Mouse (Mus musculus) retina, embryonic 14.5 days (tissue): Measurements from ENCODE around the gene Alg6.

Source experiments
- DNase-seq: peaks from one replicate; pipeline ENCODE4 v3.0.0-alpha.2; 2015; ENCODE audit warnings: low spot score

Alg6 gene

GRCm38 (mm10) chr4:99714904-99715782 lies at the start of gene Alg6:
Gene Alg6 (plus strand): TSS chr4:99715664.
- peak; percentile 97 for DNase-seq

- no peak for DNase-seq
Measured at GRCm38 (mm10) chr4:99670203-99670851, 45.1 kb upstream of the Alg6 start.

DNA sequence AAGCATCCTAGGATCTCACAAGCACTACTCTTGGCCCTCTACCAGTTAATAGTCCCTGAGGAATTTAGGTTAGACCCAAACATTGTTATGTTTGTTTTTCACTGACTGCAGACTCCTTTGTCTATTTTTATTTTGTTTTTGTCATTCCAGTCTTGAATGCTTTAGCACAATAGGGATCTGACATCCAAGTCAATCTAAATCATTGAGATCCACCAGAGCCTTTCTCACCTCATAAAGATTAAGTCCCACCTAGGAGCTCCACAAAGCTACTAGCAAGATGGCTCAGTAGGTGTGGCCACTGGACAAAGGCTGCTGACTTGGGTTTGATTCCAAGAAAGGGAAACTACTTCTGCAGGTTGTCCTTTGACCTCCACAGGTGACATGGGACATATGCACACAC lies 40.3 kb upstream of the Alg6 start:
- DNase-seq = no peak

DNA sequence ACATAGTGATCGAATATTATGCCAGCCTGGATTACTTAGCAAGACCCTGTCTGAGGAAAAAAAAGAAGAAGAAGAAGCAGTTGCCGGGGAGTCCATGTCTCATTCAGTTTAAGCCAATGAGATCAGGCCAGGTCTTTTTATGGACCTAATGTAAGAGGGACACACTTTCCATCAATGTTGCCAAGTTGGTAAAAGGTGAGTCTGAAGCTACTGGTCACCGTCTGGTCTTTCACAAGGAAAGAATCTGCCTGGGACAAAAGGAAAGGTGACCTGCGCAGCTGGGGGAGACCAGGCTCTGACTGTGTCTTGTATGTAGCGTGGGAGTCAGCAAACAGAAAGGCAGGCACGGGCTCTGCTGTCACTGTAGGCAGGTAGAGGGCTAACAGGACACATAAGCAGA lies 31.5 kb upstream of the Alg6 start:
- no peak for DNase-seq

DNA sequence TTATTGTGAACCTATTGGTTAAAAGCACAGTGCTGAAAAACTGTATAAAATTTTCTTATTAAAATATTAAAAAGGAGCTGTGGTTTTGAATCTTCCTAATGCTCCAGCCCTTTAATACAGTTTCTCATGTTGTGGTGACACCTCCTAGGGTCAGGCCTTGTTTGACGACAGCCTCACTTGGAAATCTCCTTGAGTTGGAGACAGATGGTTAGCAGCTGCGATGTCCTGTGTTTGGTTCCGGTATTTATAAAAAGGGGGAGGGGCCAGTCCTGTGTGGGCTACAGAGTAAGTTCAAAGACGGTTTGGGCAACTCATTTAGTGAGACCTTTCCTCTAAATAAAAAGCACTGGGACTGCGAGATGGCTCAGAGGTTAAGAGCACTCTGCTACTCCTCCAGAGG lies 29.2 kb upstream of the Alg6 start:
- DNase-seq = no peak

- DNase-seq = no peak
Measured at GRCm38 (mm10) chr4:99712583-99713183, 2.8 kb upstream of the Alg6 start.

- DNase-seq = no peak
Measured at GRCm38 (mm10) chr4:99713971-99714370, 1.5 kb upstream of the Alg6 start.

GRCm38 (mm10) chr4:99715783-99716416 lies 436 bp downstream of the Alg6 start:
- DNase-seq = no peak

- DNase-seq = no peak
Measured at GRCm38 (mm10) chr4:99717905-99718304, 2.4 kb downstream of the Alg6 start.

GRCm38 (mm10) chr4:99724331-99724730 lies 8.9 kb downstream of the Alg6 start:
- no peak for DNase-seq

DNA sequence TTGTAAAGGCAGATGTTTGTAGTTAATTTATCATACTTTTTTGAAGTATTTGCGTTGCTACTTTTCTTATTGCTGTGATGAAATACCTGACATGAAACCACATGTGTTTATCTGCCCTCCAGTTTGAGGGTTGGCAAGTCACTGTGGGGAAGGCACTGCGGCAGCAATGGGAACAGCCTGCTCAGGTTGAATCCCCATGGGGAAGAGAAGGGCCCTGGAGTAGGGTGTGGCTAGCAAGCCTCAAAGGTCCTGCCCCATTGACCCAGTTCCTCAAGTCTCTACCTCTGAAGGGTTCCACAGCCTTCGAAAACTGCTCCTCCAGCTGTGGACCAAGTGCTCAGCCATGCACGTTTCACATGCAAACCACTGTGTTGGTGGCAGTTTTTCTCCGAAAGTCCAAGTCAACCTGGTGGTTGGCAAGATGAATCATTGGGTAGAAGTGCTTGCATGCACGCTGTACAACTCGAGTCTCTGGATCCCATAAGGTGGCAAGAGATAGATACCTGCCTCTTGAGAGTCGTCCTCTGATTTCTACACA lies 10.5 kb downstream of the Alg6 start:
- no peak for DNase-seq

- peak; percentile 60 for DNase-seq
Measured at GRCm38 (mm10) chr4:99739836-99740235, 24.4 kb downstream of the Alg6 start.

DNA sequence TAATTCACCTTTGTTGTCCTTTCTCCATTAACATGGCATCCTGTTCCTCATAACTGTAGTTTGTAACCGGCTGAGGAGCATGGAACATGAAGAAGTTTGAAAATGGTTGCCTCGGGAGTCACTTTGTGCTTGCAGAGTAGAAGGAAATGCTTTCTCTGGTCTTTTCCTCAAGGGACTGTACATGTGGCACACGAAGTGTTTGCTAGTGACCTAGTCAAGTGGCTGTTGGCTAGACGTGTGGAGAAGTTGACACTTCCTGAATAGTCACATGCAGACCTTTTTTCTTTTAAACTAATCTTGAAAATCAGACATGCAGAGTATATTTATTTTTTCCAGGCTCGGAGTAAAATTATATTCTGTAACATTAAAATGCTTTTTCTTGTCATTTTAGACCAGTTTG lies 37.0 kb downstream of the Alg6 start:
- DNase-seq = no peak

GRCm38 (mm10) chr4:99766303-99766702 lies 50.8 kb downstream of the Alg6 start:
- no peak for DNase-seq

DNA sequence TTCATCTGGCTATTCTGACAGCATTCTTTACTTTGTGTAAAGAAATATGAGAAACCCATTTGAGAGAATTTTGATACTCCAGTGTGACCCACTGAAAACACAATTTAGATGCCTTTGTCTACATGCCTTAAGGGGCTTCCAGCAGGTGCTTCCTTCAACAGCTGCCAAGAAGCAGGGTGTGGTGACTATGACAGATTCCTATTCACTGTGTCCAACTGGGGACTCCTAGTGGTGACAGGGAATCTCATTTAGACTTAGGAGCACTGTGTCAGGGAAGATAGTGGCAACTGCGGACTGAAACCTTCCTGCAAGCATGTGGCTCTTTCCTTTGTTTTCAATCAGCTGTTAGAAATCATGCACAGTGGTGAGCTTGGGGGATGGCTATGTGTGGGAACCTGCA lies 51.3 kb downstream of the Alg6 start:
- DNase-seq = peak; percentile 54

DNA sequence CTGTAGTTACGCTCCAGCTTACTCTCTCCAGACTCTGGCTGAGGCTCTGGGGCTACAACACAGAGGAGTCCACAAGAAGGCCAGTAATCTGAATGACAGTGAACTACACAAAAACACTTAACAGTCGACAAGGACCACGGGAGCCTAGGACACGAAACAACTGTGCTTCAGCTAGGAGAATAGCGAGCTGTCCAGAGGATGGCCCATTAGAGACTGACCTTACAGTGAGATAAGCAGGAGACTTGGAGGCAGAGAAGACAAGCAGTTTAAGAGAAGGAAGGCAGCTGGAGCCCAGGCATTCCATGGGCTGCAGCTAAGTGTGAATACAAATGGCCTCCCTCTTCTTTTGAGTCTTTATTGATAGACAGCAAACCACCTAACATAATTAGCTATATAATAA lies 55.1 kb downstream of the Alg6 start:
- DNase-seq = no peak

GRCm38 (mm10) chr4:99773041-99773440 lies 57.6 kb downstream of the Alg6 start:
- peak; percentile 53 for DNase-seq

- DNase-seq = no peak
Measured at GRCm38 (mm10) chr4:99792365-99792764, 76.9 kb downstream of the Alg6 start.
